Mouse (Mus musculus): ENCODE data around the gene Dnah12. TPM values are rescaled to one million over a fixed set of nuclear protein-coding genes. Genes with fewer than 3 reads are reported as not detected.
"Not testable (repeated sequence)": the region's sequence is repeated elsewhere in the genome, so short reads cannot be mapped to it uniquely, and the experiment has no call there.

Gene Dnah12
- total RNA-seq, 1 experiment from 2014 or later: 0.58 TPM

- ATAC-seq (ENCODE audit: extremely low read depth, insufficient number of reproducible peaks, low FRiP score, poor library complexity, severe bottlenecking): peak; percentile 71; the same call in 1 of the 2 replicates
Observed at GRCm38 (mm10) chr14:26858364-26858763, 165.3 kb downstream of the Dnah12 start.

- ATAC-seq (ENCODE audit: extremely low read depth, insufficient number of reproducible peaks, low FRiP score, poor library complexity, severe bottlenecking): no peak
Observed at GRCm38 (mm10) chr14:26859024-26859423, 165.9 kb downstream of the Dnah12 start.

GRCm38 (mm10) chr14:26867356-26867755 lies 174.3 kb downstream of the Dnah12 start:
- ATAC-seq (ENCODE audit: extremely low read depth, insufficient number of reproducible peaks, low FRiP score, poor library complexity, severe bottlenecking): no peak

DNA sequence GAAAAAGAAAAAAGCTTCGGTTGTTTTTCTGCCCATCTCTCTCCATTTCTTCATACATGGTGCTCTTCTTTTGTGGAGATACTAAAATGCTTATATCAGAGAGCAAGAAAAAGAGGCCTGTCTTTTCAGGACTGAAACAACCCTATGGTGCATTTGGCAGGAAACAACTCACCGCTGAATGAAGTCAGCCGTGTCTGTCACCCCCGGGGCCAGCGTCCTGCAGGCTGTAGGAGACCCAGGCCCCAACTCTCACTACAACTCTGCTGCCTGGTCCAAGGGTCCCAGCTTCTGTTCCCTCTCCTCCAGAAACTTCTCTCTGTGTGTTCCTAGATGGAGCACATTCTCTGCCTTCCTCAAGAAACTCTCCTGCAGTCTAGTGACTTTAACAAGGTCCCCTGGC lies 175.2 kb downstream of the Dnah12 start:
- ATAC-seq (ENCODE audit: extremely low read depth, insufficient number of reproducible peaks, low FRiP score, poor library complexity, severe bottlenecking): no peak

- no peak for ATAC-seq (ENCODE audit: extremely low read depth, insufficient number of reproducible peaks, low FRiP score, poor library complexity, severe bottlenecking)
Observed at GRCm38 (mm10) chr14:26878756-26879155, 185.7 kb downstream of the Dnah12 start.

GRCm38 (mm10) chr14:26879976-26880375 lies 186.9 kb downstream of the Dnah12 start:
- ATAC-seq (ENCODE audit: extremely low read depth, insufficient number of reproducible peaks, low FRiP score, poor library complexity, severe bottlenecking): no peak

DNA sequence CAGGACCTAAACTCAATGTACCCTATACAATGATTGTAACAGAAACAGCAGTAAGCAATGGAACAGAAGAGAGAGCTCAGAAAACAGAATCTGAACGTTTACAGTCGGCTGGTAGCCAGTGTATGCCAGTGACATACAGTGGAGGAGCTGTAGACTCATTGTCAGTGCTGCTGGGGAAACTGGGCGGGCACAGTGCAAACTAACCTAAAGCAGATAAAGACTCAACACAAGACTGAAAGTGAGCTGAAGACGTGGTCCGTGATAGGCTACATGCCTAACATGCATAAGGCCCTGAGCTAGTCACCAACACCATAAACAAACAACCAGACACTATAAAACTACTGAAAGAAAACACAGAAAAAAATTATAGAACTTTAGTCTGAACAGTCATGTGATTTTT lies 188.6 kb downstream of the Dnah12 start:
- no peak for ATAC-seq (ENCODE audit: extremely low read depth, insufficient number of reproducible peaks, low FRiP score, poor library complexity, severe bottlenecking)

GRCm38 (mm10) chr14:26887244-26887643 lies 194.2 kb downstream of the Dnah12 start:
- no peak for ATAC-seq (ENCODE audit: extremely low read depth, insufficient number of reproducible peaks, low FRiP score, poor library complexity, severe bottlenecking)

- no peak for ATAC-seq (ENCODE audit: extremely low read depth, insufficient number of reproducible peaks, low FRiP score, poor library complexity, severe bottlenecking)
Observed at GRCm38 (mm10) chr14:26890777-26891176, 197.7 kb downstream of the Dnah12 start.

DNA sequence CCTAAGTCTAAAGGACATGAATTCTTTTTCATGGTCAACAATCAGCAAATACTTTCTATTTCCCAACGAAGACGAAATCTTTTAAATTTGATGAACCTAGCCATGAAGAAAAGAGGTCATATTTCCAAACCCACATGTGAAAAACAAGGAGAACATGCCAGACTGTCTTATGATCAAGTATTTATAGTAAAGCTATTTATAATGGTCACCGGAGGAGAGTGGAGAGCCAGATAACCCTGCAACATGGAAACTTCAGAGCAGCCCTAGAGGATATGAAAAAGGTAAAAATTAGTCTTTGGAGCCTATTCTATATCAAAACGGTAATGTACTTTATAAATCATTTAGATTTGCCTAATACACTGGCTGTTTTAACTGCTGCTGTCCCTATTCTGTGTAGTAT lies 201.3 kb downstream of the Dnah12 start, which contains the start of gene Asb14:
Gene Asb14, plus strand, starts transcription at position 166 of the 400 bp plus-strand sequence.
- no peak for ATAC-seq (ENCODE audit: extremely low read depth, insufficient number of reproducible peaks, low FRiP score, poor library complexity, severe bottlenecking)

GRCm38 (mm10) chr14:26899490-26899889 lies 206.4 kb downstream of the Dnah12 start:
- no peak for ATAC-seq (ENCODE audit: extremely low read depth, insufficient number of reproducible peaks, low FRiP score, poor library complexity, severe bottlenecking)

DNA sequence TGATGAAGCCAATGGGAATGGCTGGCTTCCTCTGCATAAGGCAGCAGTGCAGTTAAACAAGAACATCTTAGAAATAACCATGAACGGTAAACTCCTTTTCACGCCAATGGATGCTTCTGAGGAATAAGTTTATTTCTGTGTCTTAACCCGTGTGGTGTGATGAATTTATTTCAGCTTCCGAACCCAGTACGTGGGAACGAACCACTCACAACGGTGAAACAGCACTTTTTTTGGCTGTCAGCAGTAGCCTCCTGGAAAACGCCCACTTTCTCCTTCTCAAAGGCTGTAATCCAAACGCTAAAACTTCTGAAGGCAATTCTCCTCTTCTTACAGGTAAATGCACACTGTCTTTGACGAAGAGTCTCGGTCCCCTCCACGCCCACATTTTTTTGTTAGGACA lies 207.8 kb downstream of the Dnah12 start:
- ATAC-seq (ENCODE audit: extremely low read depth, insufficient number of reproducible peaks, low FRiP score, poor library complexity, severe bottlenecking): no peak

DNA sequence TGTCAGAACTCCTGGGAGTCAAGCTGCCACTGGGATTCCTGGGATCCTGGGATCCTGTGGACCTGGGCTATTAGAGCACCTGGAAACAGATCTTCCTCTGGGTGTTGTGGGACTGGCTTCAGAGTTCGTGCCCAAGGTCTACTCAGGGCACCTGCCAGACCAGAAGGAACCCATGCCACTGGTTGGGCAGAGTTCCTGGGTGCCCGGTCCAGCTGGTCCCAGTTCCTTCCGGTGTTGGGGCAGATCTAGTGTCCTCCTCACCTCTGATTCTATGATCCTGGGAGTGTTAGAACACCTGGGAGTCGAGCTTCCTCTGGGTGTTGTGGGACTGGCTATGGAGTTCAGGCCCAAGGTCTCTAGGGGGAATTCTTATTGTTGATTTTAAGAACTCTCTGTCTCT lies 214.3 kb downstream of the Dnah12 start:
- no peak for ATAC-seq (ENCODE audit: extremely low read depth, insufficient number of reproducible peaks, low FRiP score, poor library complexity, severe bottlenecking)

DNA sequence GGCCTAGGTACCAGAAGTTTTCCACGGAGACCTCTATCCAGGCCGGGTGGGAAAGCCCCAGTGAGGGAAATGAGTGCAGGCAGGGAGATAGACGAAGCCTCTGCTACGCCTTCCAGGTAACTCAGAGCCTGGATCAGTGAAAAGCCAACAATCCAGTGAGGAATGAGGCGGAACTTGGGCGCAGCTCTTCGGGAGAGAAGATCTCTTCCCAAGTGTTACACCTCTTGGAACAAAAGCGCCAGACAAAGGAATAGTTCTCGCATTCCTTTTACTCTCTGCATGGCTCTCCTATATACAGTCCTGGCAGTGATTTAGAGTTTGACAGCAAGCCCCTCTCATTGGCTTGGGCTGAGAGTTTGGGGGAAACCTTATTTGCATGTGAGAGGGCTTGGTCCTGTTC lies 217.4 kb downstream of the Dnah12 start:
- ATAC-seq (ENCODE audit: extremely low read depth, insufficient number of reproducible peaks, low FRiP score, poor library complexity, severe bottlenecking): not testable (repeated sequence)

GRCm38 (mm10) chr14:26911201-26911600 lies 218.1 kb downstream of the Dnah12 start:
- no peak for ATAC-seq (ENCODE audit: extremely low read depth, insufficient number of reproducible peaks, low FRiP score, poor library complexity, severe bottlenecking)

- no peak for ATAC-seq (ENCODE audit: extremely low read depth, insufficient number of reproducible peaks, low FRiP score, poor library complexity, severe bottlenecking)
Observed at GRCm38 (mm10) chr14:26911826-26912225, 218.8 kb downstream of the Dnah12 start.

DNA sequence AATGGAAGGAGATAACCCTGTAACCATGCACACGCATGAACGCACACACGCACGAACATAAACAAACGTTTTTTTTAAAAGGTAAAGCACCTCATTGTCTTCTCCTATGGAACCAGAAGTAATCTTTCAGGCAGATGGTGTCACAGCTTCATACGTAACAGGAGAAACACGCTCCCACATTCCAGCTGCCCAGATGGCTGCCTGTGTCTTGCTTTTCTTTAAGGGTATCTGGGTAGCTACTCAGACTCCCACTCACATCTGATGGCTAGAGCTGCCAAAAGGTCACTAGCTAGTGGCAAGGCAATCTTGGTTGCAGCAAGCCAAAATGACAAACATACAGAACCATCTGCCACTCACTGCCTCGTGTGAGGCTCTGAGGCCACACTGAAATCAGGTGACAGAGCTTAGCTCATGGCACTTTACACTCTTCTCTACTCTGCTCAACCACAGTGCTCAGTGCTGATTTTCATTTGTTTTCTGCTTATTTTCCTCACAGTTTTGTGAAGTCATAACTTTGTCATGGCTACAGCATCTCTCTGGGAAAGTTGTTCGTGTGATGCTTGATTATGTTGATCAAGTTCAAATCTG lies 220.7 kb downstream of the Dnah12 start:
- no peak for ATAC-seq (ENCODE audit: extremely low read depth, insufficient number of reproducible peaks, low FRiP score, poor library complexity, severe bottlenecking)

GRCm38 (mm10) chr14:26919310-26919709 lies 226.2 kb downstream of the Dnah12 start:
- ATAC-seq (ENCODE audit: extremely low read depth, insufficient number of reproducible peaks, low FRiP score, poor library complexity, severe bottlenecking): no peak

GRCm38 (mm10) chr14:26923702-26924421 lies 230.8 kb downstream of the Dnah12 start:
- ATAC-seq (ENCODE audit: extremely low read depth, insufficient number of reproducible peaks, low FRiP score, poor library complexity, severe bottlenecking): no peak

DNA sequence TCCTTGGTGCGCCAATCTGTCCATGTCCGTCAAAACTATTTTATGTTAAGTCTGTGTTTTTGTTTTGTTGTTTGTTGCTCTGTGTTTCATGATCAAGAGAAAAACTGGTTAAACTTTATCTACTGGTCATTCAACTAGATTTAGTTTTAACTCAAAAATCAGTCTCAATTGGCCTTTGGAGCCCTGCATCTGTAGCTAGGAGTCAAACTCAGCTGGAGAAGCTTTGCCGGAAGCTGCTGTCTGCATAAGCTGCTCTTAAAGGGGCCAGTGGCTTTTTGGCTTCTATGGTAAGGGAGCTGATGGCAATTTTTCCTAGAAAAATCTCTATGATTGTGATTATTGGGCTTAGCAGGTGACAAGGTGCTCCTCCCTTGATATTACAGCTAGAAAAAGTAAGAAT lies 241.8 kb downstream of the Dnah12 start:
- ATAC-seq (ENCODE audit: extremely low read depth, insufficient number of reproducible peaks, low FRiP score, poor library complexity, severe bottlenecking): no peak

- ATAC-seq (ENCODE audit: extremely low read depth, insufficient number of reproducible peaks, low FRiP score, poor library complexity, severe bottlenecking): no peak
Observed at GRCm38 (mm10) chr14:26935558-26935957, 242.5 kb downstream of the Dnah12 start.
